Mouse (Mus musculus) embryo, embryonic 11.5 days (tissue): ENCODE results near the gene Zfp568.
A peak's percentile ranks its signal among the peaks of the same experiment; 100 is the strongest.

Experiments
- DNase-seq: peaks from one replicate; pipeline ENCODE4 v3.0.0-alpha.2; 2012; ENCODE audit warnings: low read depth, low spot score

Gene Zfp568

DNA sequence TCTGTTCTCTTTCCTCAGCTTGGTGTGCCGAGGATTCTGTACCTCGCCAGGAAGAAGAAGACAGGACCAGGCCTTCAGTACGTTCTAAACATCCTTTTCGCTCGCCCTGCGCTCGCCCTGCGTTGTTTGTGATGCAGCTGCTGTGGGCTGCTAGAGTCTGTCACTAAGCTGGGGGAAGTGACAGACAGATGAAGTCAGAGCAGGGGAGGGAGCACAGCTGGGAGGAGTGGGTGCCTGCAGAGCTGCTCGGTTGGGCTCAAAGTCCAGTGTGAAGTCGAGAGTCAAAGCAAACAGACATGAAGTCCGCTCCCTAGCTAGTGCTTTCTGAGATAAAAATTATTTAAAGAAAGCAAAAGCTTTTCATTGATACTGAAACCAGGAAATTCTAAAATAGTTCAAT lies 5.3 kb downstream of the Zfp568 start:
- DNase-seq = no peak

DNA sequence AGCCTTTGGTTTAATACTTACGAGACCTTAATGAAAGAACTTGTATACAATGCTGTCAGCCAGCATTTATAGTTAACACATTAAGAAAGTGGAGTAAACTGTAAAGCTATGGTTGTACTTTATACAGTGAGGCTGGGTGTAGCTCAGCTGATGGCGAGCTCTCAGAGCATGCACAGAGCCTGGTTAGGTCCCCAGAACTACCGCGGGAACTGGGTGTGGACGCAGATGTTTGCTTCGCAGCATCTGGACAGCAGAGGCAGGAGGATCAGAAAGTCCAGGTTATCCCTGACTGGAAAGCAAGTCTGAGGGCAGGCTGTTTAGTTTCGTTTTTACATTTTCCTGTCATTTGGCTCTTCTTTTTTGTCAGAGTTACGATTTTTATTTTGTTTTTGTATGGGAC lies 8.9 kb downstream of the Zfp568 start:
- DNase-seq = no peak

DNA sequence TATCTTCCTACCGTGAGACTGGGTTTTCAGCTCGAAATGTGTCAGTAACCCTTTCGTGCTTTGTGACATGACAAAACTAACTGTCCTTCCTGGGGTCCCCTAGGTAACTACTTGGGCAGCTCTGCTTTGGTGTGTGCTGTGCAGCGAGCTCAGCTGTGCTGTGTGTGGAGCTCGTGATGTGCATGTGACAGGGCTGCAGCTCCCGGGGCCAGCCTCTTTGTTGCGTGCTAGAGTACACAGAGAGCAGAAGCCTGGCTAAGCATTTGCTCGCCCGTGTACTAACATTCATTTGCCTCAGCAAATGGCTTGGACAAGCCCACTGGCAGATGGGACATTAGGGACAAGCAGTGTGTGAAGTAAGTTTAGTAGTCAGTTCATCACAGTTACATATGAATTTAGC lies 9.6 kb downstream of the Zfp568 start:
- no peak for DNase-seq

DNA sequence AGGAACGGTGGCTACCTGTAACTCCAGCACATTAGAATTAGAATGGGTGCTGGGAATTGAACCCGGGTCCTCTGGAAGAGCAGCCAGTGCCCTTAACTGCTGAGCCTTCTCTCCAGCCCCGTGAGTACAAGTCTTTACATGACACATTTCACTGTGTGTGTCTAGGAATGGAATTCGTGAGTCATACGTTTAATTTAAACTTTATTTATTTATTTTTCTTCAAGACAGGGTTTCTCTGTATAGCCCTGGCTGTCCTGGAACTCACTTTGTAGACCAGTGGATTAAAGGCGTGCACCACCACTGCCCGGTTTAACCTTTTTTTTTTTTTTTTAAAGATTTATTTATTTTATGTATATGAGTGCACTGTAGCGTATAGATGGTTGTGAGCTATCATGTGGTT lies 11.4 kb downstream of the Zfp568 start:
- no peak for DNase-seq

DNA sequence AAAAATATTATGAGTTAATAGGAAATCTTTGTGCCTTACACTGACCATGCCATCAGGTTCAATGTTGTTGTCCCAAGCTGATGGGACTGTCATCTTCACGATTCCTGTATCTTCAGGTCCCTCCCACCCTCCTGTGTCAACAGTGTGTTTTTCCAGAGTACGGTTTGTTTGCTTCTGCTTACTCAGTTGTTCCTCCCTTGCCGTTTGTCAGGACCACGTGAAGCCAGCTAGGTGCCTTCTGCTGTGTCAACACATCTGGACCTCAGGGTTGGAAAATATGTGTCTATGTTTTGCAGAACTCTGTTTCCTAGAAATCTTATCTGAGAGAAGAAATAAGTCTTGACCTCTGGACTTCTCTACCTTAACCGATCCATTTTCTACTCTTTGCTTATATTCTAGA lies 16.8 kb downstream of the Zfp568 start:
- DNase-seq = no peak

DNA sequence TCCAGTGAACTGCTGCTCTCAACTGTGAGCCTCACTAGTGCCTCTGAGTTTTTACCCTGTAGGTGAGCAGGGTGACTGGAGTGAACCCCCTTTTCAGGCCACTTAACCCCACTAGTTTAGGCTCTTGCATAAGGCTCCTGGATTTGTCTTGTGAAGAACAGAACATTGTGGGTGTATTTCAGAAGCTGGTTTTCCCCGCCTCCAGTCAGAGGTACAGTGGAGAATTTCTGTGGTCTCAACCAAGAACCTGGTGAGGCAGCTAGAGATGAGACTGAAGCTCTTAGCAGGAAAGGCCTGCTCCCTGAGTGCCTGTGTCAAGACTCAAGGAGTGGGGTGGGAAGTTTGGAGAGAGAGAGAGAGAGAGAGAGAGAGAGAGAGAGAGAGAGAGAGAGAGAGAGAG lies 23.8 kb downstream of the Zfp568 start:
- no peak for DNase-seq

DNA sequence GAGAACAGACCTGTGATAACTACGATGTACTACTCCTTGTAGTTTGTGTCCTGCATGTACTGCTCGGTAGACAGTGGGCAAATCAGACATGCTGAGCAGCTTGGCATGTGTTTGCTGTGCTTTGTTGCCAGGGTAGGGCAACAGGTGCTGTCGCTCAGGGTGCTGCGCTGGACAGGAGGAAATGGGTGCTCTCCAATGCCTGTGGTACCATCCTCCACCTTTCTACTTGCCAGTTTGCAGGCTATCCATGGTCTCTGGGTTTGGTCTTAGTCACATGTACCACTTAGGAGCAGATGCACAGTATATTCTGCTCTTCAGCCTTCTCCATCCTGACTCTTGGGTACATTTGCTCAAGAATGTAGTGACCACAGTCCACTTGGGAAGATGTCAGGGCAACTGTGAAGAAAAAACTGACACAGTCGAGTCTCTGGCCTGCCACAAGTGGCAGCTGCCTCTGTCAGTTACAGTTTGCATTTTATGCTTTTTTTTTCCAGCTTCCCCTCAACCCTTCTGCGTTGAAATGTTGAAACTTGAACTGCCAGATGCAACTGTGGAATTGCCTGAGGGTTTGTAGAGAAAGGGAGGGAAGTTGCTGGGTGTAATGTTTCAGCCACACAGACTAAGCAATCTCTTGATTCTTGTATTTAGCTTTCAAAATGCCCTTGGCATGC lies 24.4 kb downstream of the Zfp568 start:
- DNase-seq = no peak

DNA sequence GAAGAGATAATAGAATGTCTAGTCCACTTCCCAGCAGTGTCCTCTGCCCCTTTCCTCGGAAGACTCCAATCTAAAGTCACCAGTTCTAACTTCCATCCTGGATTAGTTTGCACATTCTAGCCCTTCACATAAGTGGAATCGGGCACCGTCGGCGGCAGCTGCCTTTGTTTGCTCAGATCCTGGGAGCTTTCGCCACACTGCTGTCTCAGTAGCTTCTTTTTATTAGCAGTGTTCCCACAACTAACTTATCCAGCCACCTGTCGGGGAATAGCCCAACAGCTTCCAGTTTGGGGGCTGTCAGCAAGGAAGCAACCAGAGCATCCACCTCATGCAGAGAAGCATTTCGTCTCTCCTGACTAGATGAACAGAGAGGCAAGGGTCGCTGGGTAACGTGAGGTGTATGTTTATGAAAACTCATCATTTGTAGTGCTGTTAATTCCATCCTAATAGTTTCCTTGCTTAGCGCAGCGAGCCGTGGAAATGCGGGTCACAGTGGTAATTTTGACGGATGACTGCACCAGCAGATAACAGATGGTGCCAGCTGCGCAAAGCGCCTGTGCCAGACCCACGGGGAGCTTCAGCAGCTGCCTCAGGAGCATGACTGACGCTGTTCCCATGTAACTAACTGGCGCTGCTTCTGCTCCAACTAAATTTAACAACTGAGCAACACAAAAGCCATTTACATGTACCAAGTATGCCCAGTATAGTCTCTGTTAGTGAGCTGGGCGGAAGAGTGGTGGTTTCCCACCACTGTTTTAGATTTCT lies 25.7 kb downstream of the Zfp568 start:
- DNase-seq = no peak

DNA sequence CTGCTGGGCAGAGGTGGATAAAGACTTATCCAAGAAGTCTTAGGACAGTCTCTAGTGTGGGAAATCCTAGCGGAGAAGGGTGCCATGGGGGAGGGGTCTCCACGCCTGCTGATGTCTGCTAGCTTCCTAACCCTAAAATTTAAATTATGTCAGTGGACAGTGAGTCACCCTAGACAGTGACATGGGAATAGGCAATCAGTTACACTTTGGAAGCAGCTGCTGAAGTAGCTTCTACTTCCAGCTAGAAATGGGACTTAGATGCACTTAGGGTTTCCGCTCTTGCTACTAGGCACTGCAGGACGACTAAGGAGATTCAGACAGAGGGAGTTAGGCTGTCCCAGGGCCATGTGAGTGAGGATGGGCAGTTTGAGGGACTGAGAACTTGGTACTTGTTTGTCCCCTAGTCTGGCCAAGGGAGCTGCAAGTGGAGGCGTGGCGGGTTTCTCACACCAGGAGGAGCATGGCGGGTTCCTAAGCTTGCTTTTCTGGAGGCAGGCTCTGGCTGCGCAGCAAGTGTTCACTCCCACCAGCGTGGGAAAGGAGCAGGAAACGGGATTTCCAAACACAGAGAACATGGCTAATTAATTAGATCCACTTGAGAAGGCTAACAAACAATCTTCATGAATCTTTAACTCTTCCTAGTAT lies 26.9 kb downstream of the Zfp568 start:
- no peak for DNase-seq

DNA sequence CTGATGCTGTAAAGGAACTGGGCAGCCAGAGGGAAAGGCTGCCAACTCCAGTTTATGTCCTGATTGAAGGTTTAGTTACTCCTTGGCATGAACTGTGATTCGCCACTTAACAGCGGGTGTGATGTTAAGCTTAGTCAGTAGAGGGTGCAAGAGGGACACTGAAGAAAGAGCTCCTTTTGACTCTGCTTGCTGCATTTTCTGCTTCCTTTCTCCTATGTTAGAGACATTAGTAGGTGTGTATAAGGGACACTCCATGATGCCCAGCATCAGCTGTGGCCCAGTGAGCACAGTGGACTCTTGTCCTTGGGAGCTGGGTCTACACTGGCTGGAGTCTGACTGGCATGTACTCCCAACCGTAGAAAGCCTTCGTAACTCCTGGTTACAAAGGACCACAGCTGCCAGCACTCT lies 29.2 kb downstream of the Zfp568 start:
- peak; percentile 30 for DNase-seq

DNA sequence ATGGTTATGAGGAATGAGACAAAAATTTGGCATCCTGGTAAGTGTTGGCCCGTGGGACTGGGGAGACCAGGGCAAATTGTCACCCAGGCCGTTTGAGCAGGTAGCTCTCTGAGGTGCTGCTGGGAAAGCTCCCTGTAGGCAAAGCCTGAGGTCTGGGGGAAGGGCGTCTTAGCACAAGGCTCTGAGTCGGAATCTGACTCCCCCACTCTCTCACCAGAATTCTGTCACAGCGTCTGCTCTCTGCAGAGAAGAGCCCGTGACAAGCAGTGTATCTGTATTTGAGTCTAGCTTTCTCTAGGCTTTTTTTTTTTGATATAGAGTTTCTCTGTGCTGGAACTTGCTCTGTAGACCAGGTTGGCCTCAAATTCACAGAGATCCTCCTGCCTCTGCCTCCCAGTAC lies 33.5 kb downstream of the Zfp568 start:
- DNase-seq = no peak

DNA sequence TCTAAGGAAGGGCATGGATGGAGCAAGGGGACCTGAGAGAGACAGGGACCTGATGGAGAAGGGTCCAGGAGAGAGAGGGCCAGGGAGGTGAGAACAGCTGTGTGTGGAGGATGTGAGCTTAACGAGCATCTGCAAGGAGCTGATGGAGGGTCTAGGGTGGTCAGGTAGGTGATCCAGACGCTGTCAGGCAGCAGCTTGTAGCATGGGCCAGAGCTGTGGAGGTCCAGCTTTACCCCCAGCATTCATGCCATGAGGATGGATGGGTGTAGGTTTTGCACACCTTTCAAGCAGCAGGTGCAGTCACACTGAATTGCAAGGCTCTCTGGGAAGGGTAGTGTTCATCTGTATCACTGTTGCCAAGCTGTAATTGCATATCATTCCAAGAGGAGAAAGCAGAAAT lies 35.8 kb downstream of the Zfp568 start:
- DNase-seq = no peak

DNA sequence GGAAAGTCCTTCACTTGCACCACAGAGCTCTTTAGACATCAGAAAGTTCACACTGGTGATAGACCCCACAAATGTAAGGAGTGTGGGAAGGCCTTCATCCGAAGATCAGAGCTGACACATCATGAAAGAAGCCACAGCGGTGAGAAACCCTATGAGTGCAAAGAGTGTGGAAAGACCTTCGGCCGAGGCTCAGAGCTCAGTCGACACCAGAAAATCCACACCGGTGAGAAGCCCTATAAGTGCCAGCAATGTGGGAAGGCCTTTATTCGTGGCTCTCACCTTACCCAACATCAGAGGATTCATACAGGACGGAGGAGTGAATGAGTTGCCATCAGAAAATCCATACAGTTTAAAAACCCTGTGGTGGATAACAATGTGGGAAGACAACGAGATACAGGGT lies 39.6 kb downstream of the Zfp568 start:
- no peak for DNase-seq

DNA sequence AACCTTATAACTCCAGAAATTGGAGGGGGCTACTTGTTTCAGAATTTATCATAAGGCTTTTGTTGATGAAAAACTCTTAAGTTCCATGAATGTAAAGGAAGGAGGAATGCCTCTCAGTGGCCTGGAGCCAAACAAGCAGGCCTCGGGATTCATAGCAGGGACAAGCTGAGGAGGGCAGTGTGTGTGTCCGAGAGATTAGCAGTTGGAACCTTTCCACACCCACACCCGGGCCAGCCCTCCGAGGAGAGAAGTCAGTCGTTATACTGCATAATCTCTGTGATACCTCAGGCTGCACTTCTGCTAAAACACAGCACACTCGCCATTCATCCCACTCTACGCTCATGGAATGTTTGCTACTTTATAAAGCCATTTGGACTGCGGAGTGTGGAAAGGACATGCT lies 40.0 kb downstream of the Zfp568 start:
- no peak for DNase-seq

DNA sequence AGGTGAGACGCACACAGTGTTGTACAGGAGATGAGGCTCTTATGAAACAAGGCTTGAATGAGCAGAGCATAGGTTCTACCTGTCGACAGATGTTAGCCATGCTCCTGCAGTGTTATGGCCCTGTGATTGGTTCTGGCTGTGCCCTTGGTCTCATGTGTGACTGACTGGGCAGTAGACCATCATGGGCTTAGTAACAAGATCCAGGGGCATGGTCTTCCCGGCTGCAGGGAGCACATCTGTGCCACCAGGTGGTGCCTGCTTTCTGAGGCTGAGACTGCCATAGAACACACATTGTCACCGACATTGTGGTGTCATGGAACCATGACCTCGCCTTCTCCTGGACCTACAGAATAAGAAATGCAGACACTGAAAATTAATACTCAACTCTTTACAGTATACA lies 41.6 kb downstream of the Zfp568 start:
- DNase-seq = no peak

DNA sequence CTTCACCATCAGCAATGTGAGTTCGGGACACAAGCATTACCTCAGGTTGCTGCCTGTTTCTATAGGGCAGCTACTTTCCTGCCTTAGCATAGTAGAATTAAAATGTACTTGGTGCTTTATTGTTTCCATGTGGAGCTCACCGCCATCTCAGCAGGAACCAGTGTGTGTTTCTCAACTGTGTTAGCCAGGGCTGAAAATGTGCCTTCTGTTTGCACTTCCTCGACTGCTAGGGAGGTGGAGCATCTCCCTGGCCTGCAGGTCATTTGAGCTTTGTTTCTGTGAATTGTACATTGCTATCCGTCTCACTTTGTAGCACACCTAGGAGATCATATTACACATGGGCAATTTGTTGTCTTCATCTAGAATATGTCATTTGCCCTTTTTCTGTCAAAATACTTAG lies 43.6 kb downstream of the Zfp568 start:
- DNase-seq = no peak

DNA sequence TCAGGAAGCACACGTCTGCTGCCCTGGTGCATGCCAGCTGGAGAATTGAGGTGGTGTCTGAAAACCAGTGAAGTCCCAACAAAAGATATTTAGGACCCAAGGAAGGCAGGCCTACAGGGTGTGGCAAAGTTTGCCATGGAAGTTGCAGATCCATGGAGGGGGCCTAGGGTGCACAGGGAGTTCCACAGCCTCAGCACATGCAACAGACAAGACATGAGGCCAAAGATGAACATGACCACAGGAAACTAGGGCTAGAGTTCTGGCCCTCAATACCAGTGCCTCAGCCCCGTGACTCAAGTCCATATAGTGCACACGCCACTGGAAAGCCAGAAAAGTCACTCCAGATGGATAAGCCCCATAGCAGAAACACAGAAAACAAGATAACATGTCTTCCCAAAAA lies 44.8 kb downstream of the Zfp568 start:
- no peak for DNase-seq

DNA sequence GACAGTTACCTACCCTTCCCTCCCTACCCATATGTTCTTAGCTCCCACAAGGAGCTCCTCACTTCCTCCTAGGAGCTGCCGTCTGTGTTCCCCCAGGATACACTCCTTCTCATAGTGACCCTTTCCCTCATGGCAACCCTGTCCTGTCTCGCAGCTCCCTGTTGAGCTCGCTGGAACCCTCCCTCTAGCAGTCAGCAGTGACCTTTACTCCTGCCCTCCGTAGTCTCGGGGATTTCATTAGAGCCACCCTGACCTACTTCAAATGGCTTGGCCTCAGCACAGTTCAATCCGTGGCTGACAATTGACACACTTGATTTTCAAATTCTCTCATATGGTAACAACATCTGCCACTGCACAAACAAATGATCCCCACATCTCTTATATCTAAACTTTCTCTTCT lies 46.9 kb downstream of the Zfp568 start:
- no peak for DNase-seq

DNA sequence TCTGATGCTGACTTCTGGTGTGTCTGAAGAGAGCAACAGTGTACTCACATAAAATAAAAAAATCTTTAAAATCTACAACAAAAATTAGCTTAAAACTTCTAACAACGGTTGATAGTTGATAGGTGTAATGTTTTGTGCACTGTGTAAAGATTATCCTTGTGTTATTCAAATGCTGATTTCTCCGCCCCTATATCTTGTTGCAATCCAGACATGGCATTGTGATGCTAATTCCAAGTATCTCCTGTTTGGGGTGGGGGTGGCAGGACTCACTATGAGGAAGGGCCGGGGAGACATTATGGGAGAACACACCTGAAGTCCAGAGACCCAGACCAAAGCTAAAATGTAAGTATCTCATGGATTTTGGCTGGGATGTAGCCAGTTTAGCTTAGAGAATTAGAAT lies 47.6 kb downstream of the Zfp568 start:
- no peak for DNase-seq

DNA sequence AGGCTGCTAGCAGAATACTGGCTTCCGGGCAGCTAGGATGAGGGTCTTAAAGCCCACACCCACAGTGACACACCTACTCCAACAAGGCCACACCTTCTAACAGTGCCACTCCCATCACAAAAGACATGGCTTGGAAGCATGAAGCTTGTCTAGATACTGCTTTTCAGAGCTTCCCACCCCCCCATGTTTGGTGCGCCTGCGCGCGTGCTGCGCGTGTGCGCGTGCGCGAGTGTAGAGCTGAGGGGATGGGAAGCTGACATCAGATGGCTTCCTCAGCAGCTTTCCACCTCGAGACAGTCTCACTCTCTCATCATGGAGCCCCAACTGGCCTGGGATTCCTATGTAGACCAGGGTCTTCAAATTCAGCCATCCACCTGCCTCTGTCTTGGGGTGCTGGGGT lies 50.6 kb downstream of the Zfp568 start:
- DNase-seq = no peak

DNA sequence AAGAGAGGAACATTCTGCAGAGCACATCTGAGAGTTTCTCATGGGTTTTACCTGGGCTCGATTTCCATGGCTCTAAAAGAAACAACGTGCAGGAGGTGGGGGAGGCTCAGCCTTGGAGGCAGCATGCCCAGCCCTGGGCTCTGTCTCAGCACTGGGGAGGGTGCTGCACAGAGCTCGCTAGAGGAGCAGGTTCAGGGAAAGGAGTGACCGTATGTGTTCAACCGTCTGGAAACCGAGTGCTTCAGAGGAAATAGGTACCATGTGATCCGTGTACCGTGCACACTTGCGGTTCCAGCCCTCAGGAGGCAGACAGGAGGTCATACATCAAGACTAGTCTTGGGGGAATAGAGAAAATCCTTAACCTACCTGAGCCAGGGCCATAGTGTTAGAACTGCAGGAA lies 60.6 kb downstream of the Zfp568 start:
- DNase-seq = no peak

DNA sequence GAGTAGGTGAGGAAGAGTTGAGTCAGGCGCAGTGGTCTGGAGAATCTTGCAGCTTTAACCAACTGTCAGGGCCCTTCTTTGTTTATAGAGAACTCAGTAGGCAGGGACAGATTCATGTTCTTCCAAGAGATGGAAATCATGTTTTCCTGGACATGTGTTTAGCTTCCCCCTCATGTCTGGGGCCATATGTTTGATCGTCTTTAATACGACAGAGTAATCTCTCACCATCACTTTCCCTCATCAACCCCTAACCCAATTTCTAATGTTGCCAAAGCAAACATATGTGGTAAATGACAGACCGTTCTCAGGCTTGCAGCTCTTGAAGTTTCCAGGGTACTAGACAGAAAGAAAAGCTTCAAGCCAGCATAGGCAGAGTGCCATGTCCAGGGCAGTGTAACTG lies 64.4 kb downstream of the Zfp568 start:
- no peak for DNase-seq

DNA sequence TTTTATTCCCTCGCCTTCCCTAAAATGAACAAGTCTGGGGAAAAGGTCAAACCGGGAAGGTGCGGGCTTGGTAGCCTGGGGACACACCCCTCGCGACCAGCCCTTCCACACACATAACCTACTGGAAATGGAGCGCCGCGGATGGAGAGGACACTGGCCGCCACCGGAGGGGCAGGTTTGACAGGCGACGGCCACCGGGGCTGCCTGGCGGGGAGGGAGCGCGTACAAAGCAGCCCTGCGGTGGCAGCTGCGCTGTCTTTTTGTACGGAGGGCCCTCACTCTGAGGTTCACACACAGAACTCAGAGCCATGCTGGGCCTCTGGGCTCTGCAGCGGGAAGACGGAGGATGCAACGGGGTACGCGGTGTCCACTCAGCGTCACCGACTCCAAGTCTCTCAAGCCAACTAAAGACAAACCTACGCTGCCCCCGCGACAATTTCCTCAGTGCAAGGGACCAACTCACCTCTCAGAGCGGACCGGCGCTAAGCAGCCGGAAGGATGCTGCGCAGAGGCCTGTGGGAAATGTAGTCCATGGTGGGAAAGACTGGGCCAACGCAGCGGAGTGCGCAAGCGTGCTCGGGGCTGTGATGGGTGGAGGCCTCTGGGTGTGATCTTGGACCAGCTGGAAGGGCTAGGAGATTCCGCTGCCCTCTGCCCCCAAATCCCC lies 67.3 kb downstream of the Zfp568 start, which contains the start of gene Zfp14:
Zfp14 (minus strand) TSS at position 499 of the 667 bp plus-strand sequence.
- peak; percentile 76 for DNase-seq
